Mouse (Mus musculus) liver, embryonic 15.5 days (tissue): Measurements from ENCODE around the gene Tra2a. TPM values are rescaled to one million over a fixed set of nuclear protein-coding genes. Genes with fewer than 3 reads are reported as not detected.

Source experiments
- ATAC-seq: fragments of 200-750 bp; cut with Nextera tagmentation; 2 replicates; pipeline ENCODE4 v1.8.0; 2017; ENCODE audit warnings: moderate number of reproducible peaks, mild to moderate bottlenecking, moderate library complexity; ENCODE audit not compliant: insufficient read depth
- H3K27ac ChIP-seq: fragments of 300-500 bp; sonication (generic); replicated peaks from 2 replicates; pipeline ENCODE4 v1.5.1; 2015; ENCODE audit warnings: mild to moderate bottlenecking, inconsistent platforms
- H3K27me3 ChIP-seq: fragments of 300-500 bp; sonication (generic); 2 replicates; pipeline ENCODE4 v1.6.1; 2015; ENCODE audit warnings: mild to moderate bottlenecking, inconsistent platforms
- H3K36me3 ChIP-seq: fragments of 300-500 bp; sonication (generic); replicated peaks from 2 replicates; pipeline ENCODE4 v1.6.1; 2015; ENCODE audit warnings: moderate library complexity, mild to moderate bottlenecking, inconsistent platforms
- H3K4me1 ChIP-seq: fragments of 300-500 bp; sonication (generic); replicated peaks from 2 replicates; pipeline ENCODE4 v1.6.1; 2015; ENCODE audit warnings: inconsistent platforms
- H3K4me2 ChIP-seq: fragments of 300-500 bp; sonication (generic); 2 replicates; pipeline ENCODE4 v1.6.1; 2015; ENCODE audit warnings: moderate library complexity, mild to moderate bottlenecking, inconsistent platforms
- H3K4me3 ChIP-seq: fragments of 300-500 bp; sonication (generic); replicated peaks from 2 replicates; pipeline ENCODE4 v1.5.1; 2015; ENCODE audit warnings: mild to moderate bottlenecking, inconsistent platforms
- H3K9ac ChIP-seq: fragments of 300-500 bp; sonication (generic); 2 replicates; pipeline ENCODE4 v1.6.1; 2015; ENCODE audit warnings: moderate library complexity, mild to moderate bottlenecking, inconsistent platforms
- H3K9me3 ChIP-seq: fragments of 300-500 bp; sonication (generic); replicated peaks from 2 replicates; pipeline ENCODE4 v1.6.1; 2016; ENCODE audit warnings: inconsistent platforms
- WGBS: fragments of 180-500 bp; shearing (Covaris S2); methylation state at CpG from one replicate; pipeline ENCODE4 v1.1.7; 2015; ENCODE audit warnings: mixed read lengths; ENCODE audit not compliant: insufficient replicate concordance; 5-methylcytosine and 5-hydroxymethylcytosine counted together
- polyA plus RNA-seq: library from polyadenylated mRNA; unstranded; fragments of >200 nt; fragmentation: Nextera tagmentation; extraction: Ambion mirVana; gene quantifications from 2 replicates; pipeline ENCODE4 v1.2.1, GENCODE M21; 2015

Gene Tra2a
- 41.2 and 42.3 TPM in 2 replicates for polyA plus RNA-seq

DNA sequence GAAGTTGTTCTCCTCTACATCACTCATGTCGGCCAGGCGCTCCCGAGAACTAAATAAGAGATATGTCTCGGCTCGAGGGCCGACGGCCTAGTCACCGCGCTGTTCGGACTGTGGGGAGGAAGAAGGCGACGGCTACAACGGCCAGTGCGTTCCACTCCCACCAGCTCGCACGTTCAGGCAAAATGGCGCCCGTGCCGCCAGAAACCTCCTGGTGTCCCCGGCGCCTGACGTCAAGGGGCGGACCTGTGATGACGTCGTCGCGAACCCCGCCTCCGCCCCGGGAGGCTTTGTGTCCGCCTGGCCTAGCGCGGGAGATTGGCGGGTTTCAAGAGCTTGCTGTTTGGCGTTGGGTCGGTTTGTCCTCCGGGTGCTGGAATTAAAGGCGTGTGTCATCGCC, at the start of gene Tra2a:
Tra2a (minus strand) TSS at position 187 of the 397 bp plus-strand sequence.
- H3K27ac ChIP-seq, result peak within 1 kb of the TSS; percentile 96

DNA sequence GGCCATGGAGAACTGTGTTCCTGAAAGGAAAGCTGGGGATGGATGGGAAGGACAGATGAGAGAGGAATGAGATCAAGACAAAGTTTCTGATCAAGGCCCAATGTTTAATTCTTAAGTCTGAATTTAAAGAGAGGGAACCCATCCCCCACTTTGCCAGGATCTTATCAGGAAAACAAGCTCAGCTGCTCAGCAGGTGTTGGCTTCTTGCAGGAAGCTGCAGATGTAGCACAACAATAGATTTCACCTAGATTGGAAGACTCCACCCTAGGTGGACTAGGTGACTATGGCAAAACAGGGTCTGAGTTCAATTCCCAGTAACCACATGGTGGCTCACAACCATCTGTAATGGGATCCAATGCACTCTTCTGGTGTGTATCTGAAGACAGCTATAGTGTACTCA, 34.5 kb upstream of the Tra2a start:
- no peaks in the 10 kb centered on the region for H3K4me1 ChIP-seq
- H3K27me3 ChIP-seq, result no peaks in the 10 kb centered on the region
- H3K36me3 ChIP-seq, result no peaks in the 10 kb centered on the region
- no peaks in the 10 kb centered on the region for H3K9me3 ChIP-seq
- no peak overlapping the region for H3K4me3 ChIP-seq
- H3K4me2 ChIP-seq, result no peak overlapping the region
- H3K9ac ChIP-seq, result no peak overlapping the region
- no peak overlapping the region for H3K27ac ChIP-seq
- no peak for ATAC-seq

More for the DNA sequence above, at the start of gene Tra2a:
- Histone ChIP-seq H3K9ac (peak within 1 kb of the TSS; percentile 100), H3K36me3 (peaks cover 3% of the 10 kb centered on the region; the same call in 1 of the 2 replicates), H3K9me3 (no peaks in the 10 kb centered on the region), H3K4me3 (peak within 1 kb of the TSS; percentile 80), H3K27me3 (no peaks in the 10 kb centered on the region), H3K4me2 (peak within 1 kb of the TSS; percentile 68), H3K4me1 (peaks cover 35% of the 10 kb centered on the region)
- peak; percentile 89 for ATAC-seq
- under 1% methylated on average over 39 of the region's 39 CpGs for WGBS

DNA sequence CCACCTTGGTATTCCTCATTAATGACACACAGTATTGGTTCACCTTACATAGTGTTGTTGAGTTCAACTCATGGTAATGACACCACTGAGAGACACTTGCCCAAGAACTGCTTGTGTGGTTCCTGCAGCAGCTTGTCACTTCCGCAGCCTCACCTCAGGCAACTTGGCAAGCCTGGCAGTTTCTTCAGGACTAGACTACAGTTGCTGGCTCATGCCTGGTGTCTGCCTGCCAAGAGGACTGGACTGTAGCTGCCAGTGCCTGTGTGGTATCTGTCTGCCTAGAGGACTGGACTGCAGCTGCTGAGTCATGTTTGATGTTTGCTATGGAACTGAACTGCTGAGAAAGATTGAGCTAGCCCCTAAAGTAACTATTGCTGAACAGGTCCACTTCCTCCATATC, 18.3 kb upstream of the Tra2a start:
- Histone ChIP-seq H3K4me2 (no peak overlapping the region), H3K4me1 (no peaks in the 10 kb centered on the region), H3K36me3 (no peaks in the 10 kb centered on the region), H3K9me3 (no peaks in the 10 kb centered on the region), H3K4me3 (no peak overlapping the region), H3K27me3 (no peaks in the 10 kb centered on the region), H3K9ac (no peak overlapping the region), H3K27ac (no peak overlapping the region)
- ATAC-seq, result no peak
- 60% methylated on average over 1 of the region's 1 CpGs for WGBS

DNA sequence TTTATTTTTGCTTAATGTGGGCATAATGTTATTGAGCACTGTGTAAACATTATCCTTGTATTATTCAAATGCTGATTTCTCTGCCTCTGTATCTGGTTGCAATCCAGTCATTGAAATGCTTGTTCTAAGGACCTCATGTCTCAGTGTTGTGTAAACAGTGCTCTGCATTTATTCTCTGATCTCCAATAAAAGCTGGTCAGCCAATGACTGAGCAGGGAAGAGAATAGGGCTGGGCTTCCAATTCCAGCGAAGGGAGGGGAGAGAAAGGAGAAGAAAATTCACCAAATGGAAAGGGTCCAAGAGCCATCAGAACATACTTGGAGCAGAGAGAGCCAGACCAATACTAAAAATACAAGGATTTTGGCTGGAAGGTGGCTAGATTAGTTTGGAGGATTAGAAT, 17.1 kb upstream of the Tra2a start:
- Histone ChIP-seq H3K9me3 (no peaks in the 10 kb centered on the region), H3K4me1 (no peaks in the 10 kb centered on the region), H3K4me3 (no peak overlapping the region), H3K36me3 (no peaks in the 10 kb centered on the region), H3K27me3 (no peaks in the 10 kb centered on the region), H3K27ac (no peak overlapping the region), H3K9ac (no peak overlapping the region), H3K4me2 (no peak overlapping the region)
- ATAC-seq, result no peak
- WGBS, result 33% methylated on average over 1 of the region's 1 CpGs

DNA sequence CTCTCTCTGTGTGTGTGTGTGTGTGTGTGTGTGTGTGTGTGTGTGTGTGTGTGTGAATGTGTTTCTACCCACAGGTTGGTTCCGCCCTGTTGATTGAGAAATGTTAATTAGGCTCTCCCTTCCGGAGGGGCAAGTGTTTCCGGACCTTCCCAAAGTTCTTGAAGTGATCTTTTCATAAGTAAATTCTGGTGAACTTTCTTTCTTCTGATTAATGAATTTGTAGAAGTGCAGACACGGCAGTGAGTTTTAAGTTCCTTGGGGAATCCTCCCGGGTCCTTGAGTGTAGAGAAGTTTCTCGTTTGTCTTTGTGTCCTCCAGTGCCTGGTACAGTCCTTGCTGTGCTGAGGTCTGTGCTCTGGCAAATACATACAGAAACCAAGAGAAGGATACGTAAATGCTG, 11.5 kb upstream of the Tra2a start:
- Histone ChIP-seq H3K4me3 (no peak overlapping the region), H3K9ac (no peak overlapping the region), H3K9me3 (no peaks in the 10 kb centered on the region), H3K4me1 (no peaks in the 10 kb centered on the region), H3K27ac (no peak overlapping the region), H3K4me2 (no peak overlapping the region), H3K27me3 (no peaks in the 10 kb centered on the region), H3K36me3 (no peaks in the 10 kb centered on the region)
- 69% methylated on average over 7 of the region's 7 CpGs for WGBS
- no peak for ATAC-seq

DNA sequence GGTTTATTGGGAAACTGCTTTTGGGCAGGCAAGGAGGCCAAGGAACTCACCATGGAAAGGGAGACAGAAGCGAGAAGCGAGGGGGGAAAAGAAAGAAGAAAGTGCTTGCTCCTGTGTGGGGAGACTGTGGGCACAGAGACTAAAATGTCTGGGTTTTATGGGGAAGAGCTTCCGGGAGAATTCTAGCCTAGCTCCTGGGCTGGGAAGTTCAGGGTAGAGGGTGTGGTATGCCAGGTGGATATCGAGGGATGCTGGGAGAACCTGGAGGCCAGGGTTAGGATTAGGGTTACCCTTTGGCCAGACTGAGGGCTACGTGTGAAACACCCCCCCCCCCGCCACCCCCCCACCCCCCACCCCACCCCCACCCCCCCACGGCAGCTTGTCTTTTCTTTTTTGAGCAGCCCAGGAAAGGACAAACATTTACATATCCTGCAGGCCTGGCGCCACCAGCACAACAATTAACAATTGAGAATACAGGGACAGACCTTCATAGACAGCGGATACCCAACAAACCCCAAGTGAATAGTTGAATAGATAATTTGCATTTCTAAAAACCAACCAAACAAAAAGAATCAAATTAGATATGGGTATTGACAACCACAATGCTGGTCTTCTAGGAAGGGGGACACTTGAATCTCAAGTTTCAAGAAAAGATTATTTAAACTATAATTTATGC, 10.7 kb upstream of the Tra2a start:
- no peak for ATAC-seq
- H3K4me1 ChIP-seq, result no peaks in the 10 kb centered on the region
- H3K27me3 ChIP-seq, result no peaks in the 10 kb centered on the region
- no peaks in the 10 kb centered on the region for H3K36me3 ChIP-seq
- H3K4me2 ChIP-seq, result no peak overlapping the region
- 53% methylated on average over 9 of the region's 9 CpGs for WGBS
- no peak overlapping the region for H3K27ac ChIP-seq
- H3K4me3 ChIP-seq, result no peak overlapping the region
- H3K9me3 ChIP-seq, result no peaks in the 10 kb centered on the region
- no peak overlapping the region for H3K9ac ChIP-seq

DNA sequence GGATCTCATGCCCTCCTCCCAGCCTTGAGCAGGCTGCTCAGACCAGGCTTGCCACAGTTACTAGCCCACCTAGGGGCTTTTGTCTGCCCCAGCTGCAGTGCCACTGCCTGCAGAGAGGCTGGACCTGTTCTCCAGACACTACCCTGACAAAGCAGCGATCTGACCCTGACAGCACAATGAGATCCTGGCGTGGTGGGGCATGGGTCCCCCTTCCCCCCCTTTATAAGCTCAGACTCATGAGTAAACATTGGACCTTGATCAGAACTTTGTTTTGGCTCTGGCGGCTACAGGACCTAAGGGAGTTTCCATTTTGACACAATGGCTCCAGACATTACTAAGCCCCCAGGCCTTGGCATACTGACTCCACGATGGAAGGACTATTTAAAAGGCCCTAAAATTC, 10.1 kb upstream of the Tra2a start:
- H3K27ac ChIP-seq, result no peak overlapping the region
- WGBS, result 46% methylated on average over 4 of the region's 4 CpGs
- no peak overlapping the region for H3K4me3 ChIP-seq
- no peaks in the 10 kb centered on the region for H3K36me3 ChIP-seq
- H3K4me2 ChIP-seq, result no peak overlapping the region
- H3K27me3 ChIP-seq, result no peaks in the 10 kb centered on the region
- H3K4me1 ChIP-seq, result no peaks in the 10 kb centered on the region
- no peaks in the 10 kb centered on the region for H3K9me3 ChIP-seq
- no peak overlapping the region for H3K9ac ChIP-seq
- no peak for ATAC-seq

DNA sequence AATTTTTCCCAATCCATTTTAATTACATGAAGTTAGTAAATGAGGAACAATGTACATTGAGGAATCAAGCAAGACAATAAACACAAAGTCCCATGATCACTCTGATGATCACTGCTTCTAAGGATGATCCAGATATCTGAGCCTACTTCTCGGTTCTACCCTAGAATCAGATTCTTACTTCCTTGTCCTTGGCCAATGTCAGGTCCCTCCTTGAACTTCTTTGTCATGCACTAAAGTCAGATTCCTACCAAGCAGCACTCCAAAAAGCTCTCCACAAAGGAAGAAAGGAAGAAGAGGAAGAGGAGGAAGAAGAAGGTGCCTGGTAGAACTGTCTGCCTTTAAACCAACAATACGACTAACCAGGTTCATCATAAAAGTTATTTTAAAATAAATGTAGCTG, 9.0 kb upstream of the Tra2a start:
- WGBS, result 63% methylated on average over 2 of the region's 2 CpGs
- no peaks in the 10 kb centered on the region for H3K9me3 ChIP-seq
- H3K9ac ChIP-seq, result no peak overlapping the region
- H3K36me3 ChIP-seq, result no peaks in the 10 kb centered on the region
- no peaks in the 10 kb centered on the region for H3K27me3 ChIP-seq
- H3K27ac ChIP-seq, result no peak overlapping the region
- H3K4me1 ChIP-seq, result no peaks in the 10 kb centered on the region
- ATAC-seq, result no peak
- no peak overlapping the region for H3K4me2 ChIP-seq
- H3K4me3 ChIP-seq, result no peak overlapping the region

DNA sequence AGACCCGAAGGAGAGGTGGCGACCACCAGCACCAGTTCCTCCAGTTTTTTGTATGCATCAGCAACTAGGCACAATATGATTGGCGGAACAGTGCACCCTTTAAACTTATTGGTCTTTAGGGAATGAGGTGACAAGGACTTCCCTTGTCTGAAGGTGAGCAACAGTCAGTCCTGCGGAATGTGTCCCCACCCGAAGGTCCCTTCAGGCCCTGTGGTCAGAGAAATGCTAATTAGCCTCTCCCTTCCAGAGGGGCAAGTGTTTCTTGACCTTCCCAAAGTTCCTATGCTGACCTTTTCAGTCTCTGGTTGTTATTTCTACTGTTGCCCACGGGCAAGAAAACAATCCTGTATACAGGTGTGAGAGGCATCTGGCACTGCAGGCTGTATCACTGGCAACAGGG, 8.0 kb upstream of the Tra2a start:
- no peaks in the 10 kb centered on the region for H3K36me3 ChIP-seq
- H3K27ac ChIP-seq, result no peak overlapping the region
- no peak for ATAC-seq
- no peaks in the 10 kb centered on the region for H3K4me1 ChIP-seq
- no peak overlapping the region for H3K4me2 ChIP-seq
- no peak overlapping the region for H3K4me3 ChIP-seq
- 58% methylated on average over 6 of the region's 6 CpGs for WGBS
- no peaks in the 10 kb centered on the region for H3K27me3 ChIP-seq
- H3K9ac ChIP-seq, result no peak overlapping the region
- no peaks in the 10 kb centered on the region for H3K9me3 ChIP-seq

DNA sequence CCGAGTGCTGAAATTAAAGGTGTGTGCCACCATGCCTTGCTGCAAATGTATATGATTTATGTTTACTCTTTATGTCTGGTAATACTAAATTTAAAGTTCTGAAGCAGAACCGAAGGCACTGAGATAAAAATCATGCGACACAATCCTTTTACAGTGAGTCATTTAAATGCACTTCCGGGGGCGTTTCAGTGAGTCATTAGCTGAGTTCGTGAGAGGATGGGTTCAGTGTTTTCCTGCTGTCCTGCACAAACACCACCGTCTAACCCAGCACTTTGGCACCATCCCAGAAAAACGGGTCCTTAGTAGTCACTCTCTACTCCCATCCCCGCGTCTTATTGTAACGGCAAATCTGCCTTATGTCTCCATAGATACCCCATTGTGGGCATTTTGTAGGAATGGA, 6.1 kb upstream of the Tra2a start:
- Histone ChIP-seq H3K4me1 (no peaks in the 10 kb centered on the region), H3K4me3 (no peak overlapping the region), H3K27ac (no peak overlapping the region), H3K27me3 (no peaks in the 10 kb centered on the region), H3K9ac (no peak overlapping the region), H3K4me2 (no peak overlapping the region), H3K9me3 (no peaks in the 10 kb centered on the region), H3K36me3 (no peaks in the 10 kb centered on the region)
- no peak for ATAC-seq
- WGBS, result 55% methylated on average over 11 of the region's 11 CpGs

DNA sequence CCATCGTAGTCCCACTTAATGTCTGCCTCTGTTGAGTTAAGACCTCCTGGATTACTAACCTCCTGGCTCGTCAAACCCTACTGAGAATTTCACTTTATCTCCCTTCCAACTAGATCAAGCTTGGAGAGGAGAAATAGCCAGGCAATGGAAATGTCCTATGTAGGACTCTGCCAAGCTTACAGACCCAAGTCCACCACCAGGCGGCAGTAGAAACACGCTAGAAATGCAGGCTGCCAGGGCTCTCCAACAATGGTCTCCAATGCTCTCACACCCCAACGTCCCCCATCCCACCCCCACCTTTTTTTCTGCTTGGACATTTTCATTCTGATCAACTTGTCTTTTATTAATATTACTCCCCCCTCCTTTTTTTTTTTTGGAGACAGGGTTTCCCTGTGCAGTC, 5.4 kb upstream of the Tra2a start:
- WGBS, result 14% methylated on average over 5 of the region's 5 CpGs
- no peak overlapping the region for H3K27ac ChIP-seq
- H3K4me2 ChIP-seq, result no peak overlapping the region
- ATAC-seq, result no peak
- H3K9ac ChIP-seq, result no peak overlapping the region
- no peak overlapping the region for H3K4me3 ChIP-seq
- no peaks in the 10 kb centered on the region for H3K9me3 ChIP-seq
- H3K36me3 ChIP-seq, result no peaks in the 10 kb centered on the region
- H3K4me1 ChIP-seq, result peaks cover 4% of the 10 kb centered on the region; the same call in 1 of the 2 replicates
- H3K27me3 ChIP-seq, result no peaks in the 10 kb centered on the region

DNA sequence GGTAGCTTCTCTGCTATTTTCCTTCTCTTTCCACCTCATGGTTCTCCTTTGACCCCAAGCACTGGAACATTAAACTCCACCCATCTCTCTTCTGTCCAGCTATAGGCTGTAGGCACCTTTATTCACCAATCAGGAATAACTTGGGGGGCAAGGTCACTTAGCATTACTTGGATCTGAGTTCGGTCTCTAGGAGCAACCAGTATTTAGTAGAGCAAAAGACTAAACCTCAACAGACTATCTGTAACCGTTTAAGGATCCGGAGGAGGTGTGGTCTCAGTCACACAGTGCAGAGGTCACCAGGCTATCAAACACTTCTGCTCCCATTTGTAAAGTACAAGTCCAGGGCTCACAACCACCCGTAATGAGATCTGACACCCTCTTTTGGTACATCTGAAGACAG, 3.9 kb upstream of the Tra2a start:
- Histone ChIP-seq H3K4me1 (peaks cover 6% of the 10 kb centered on the region; the same call in 1 of the 2 replicates), H3K36me3 (no peaks in the 10 kb centered on the region), H3K4me3 (no peak overlapping the region), H3K9me3 (no peaks in the 10 kb centered on the region), H3K27ac (no peak overlapping the region), H3K9ac (no peak overlapping the region), H3K4me2 (no peak overlapping the region), H3K27me3 (no peaks in the 10 kb centered on the region)
- ATAC-seq, result no peak
- WGBS, result 55% methylated on average over 4 of the region's 4 CpGs
